Mouse (Mus musculus) limb, embryonic 13.5 days (tissue): ENCODE data around the gene Tma7. TPM values are rescaled to one million over a fixed set of nuclear protein-coding genes. Genes with fewer than 3 reads are reported as not detected.

Experiments
- ATAC-seq: fragments of 200-750 bp; cut with Nextera tagmentation; 2 replicates; pipeline ENCODE4 v1.8.0; 2017; ENCODE audit warnings: low read depth, moderate number of reproducible peaks, moderate TSS enrichment; ENCODE audit not compliant: low FRiP score
- H3K27ac ChIP-seq: fragments of 300-500 bp; sonication (generic); 2 replicates; pipeline ENCODE4 v1.5.1; 2015; ENCODE audit warnings: inconsistent platforms, mild to moderate bottlenecking, moderate library complexity
- H3K27me3 ChIP-seq: fragments of 300-500 bp; sonication (generic); 2 replicates; pipeline ENCODE4 v1.6.1; 2015; ENCODE audit warnings: mild to moderate bottlenecking, inconsistent platforms
- H3K36me3 ChIP-seq: fragments of 300-500 bp; sonication (generic); 2 replicates; pipeline ENCODE4 v1.6.1; 2015; ENCODE audit warnings: inconsistent platforms, mild to moderate bottlenecking, moderate library complexity
- H3K4me1 ChIP-seq: fragments of 300-500 bp; sonication (generic); 2 replicates; pipeline ENCODE4 v1.6.1; 2015; ENCODE audit warnings: inconsistent platforms
- H3K4me2 ChIP-seq: fragments of 300-500 bp; sonication (generic); replicated peaks from 2 replicates; pipeline ENCODE4 v1.6.1; 2015; ENCODE audit warnings: inconsistent platforms, mild to moderate bottlenecking, moderate library complexity
- H3K4me3 ChIP-seq: fragments of 300-500 bp; sonication (generic); 2 replicates; pipeline ENCODE4 v1.5.1; 2015; ENCODE audit warnings: moderate library complexity, mild to moderate bottlenecking, inconsistent platforms
- H3K9ac ChIP-seq: fragments of 300-500 bp; sonication (generic); 2 replicates; pipeline ENCODE4 v1.6.1; 2015; ENCODE audit warnings: mild to moderate bottlenecking, inconsistent platforms
- H3K9me3 ChIP-seq: fragments of 300-500 bp; sonication (generic); 2 replicates; pipeline ENCODE4 v1.6.1; 2016; ENCODE audit warnings: inconsistent platforms
- WGBS: fragments of 180-500 bp; shearing (Covaris S2); methylation state at CpG from one replicate; pipeline ENCODE4 v1.1.7; 2015; 5-methylcytosine and 5-hydroxymethylcytosine counted together
- polyA plus RNA-seq: library from polyadenylated mRNA; unstranded; fragments of >200 nt; fragmentation: Nextera tagmentation; extraction: Ambion mirVana; gene quantifications from 2 replicates; pipeline ENCODE4 v1.2.1, GENCODE M21; 2015

The Tma7 gene
- polyA plus RNA-seq, 1 experiment from 2014 or later, result 711 TPM

DNA sequence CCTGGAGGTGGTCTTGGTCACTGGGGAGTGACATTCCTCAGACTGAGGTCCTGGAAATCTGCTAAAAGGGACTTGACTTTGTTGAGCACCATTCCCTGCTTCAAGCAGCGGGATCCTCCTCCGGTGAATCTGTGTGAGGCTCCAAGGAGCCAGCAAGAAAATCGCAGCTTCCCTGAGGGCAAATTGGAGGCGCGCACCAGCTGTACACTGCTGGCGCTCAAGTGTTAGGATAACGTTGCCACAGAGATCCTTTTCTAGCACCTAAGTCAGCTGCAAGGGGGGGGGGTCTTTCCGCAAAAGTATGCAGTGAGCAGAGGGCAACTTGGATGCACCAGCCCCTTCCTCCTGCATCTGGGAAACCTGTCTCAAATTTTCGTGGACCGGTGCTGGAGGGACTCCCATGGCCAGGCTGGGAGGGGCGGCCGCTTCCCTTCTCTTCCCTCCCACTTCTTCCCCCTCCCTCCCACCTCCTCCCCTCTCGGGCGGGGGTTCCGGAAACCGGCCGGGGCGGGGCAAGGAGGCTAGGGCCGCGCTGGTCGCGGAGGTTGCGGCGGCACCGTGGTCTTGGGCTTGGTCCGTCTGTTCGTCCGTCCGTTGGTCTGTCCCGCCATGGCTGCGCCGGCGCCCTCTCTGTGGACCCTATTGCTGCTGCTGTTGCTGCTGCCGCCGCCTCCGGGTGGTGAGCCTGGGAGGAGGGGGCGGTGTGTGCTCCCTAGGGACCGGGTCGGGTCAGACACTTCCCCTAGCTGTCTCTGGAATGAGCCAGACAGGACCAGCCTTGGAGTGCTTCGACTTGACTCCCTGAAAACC lies 44.1 kb downstream of the Tma7 start, which contains the start of gene Shisa5:
Gene Shisa5, plus strand, starts transcription at position 480 of the 810 bp plus-strand sequence.
- Histone ChIP-seq H3K9me3 (no peaks in the 10 kb centered on the region), H3K27me3 (no peaks in the 10 kb centered on the region), H3K4me2 (peak within 1 kb of the TSS; percentile 79), H3K9ac (peak within 1 kb of the TSS; percentile 79), H3K27ac (peak within 1 kb of the TSS; percentile 39), H3K4me1 (peaks cover 31% of the 10 kb centered on the region), H3K36me3 (no peaks in the 10 kb centered on the region), H3K4me3 (peak within 1 kb of the TSS; percentile 63)
- WGBS, result under 1% methylated on average over 34 of the region's 40 CpGs
- peak; percentile 91 for ATAC-seq

DNA sequence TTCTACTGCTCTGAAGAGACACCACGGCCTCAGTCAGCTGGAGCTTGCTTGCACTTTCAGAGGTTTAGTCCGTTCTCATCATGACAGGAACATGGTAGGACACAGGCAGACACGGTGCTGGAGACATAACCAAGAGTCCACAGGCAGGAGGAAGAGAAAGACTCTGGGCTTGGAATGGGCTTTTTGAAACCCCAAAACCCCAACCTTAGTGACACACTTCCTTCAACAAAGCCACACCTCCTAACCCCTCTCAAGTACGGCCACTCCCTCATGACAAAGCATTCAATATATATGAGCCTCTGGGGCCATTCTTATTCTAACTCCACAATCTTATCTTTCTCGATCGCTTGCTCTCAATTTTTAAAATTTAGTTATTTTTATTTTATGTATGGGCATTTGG lies 50.0 kb downstream of the Tma7 start:
- H3K36me3 ChIP-seq, result peaks cover 12% of the 10 kb centered on the region
- ATAC-seq, result no peak
- no peak overlapping the region for H3K9ac ChIP-seq
- 89% methylated on average over 6 of the region's 6 CpGs for WGBS
- no peak overlapping the region for H3K4me3 ChIP-seq
- no peaks in the 10 kb centered on the region for H3K27me3 ChIP-seq
- H3K4me2 ChIP-seq, result no peak overlapping the region
- H3K4me1 ChIP-seq, result no peaks in the 10 kb centered on the region
- no peaks in the 10 kb centered on the region for H3K9me3 ChIP-seq
- no peak overlapping the region for H3K27ac ChIP-seq

DNA sequence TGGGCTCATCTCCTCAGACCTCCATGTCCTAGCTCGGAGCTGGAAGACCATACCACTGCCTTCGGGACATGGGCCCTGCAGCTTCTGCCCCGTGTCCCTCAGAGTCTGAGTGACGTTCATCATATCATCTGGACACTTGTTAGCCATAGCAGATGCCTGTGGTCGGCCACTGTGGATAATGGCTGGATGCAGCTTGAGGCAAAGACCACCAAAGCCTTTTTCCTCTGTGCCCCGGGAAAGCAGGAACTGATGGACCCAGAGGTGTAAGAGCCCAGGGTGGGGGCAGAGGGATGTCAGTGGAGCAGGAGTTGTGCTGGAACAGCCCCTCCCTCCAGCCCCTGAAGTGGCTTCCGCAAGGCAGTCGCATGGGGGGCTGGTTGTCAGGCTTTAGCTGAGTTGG lies 50.7 kb downstream of the Tma7 start:
- Histone ChIP-seq H3K4me1 (no peaks in the 10 kb centered on the region), H3K27ac (no peak overlapping the region), H3K4me3 (no peak overlapping the region), H3K9me3 (no peaks in the 10 kb centered on the region), H3K36me3 (peaks cover 14% of the 10 kb centered on the region), H3K9ac (no peak overlapping the region), H3K27me3 (no peaks in the 10 kb centered on the region), H3K4me2 (no peak overlapping the region)
- no peak for ATAC-seq
- 83% methylated on average over 8 of the region's 8 CpGs for WGBS

DNA sequence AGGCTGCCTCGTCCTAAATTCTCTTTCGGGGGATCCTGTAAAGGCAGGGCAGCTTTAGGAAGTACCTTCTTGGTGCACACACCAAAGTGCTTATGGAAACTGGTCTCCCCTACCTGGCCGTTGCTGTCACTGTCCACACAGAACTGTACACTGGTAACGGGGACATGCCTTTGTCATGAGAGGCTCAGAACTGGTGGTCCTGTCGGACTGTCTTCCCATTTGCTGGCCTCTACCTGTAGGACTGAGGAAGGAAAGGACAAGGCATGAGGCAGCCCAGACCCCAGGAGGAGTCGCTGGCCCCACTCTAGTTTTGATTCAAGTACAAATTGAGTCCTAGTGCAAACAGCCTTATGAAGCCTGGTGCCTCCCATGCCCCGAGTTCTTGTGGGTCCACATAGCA lies 51.4 kb downstream of the Tma7 start:
- Histone ChIP-seq H3K9ac (no peak overlapping the region), H3K27ac (no peak overlapping the region), H3K27me3 (no peaks in the 10 kb centered on the region), H3K4me1 (no peaks in the 10 kb centered on the region), H3K4me3 (no peak overlapping the region), H3K9me3 (no peaks in the 10 kb centered on the region), H3K4me2 (no peak overlapping the region), H3K36me3 (peaks cover 17% of the 10 kb centered on the region)
- 92% methylated on average over 7 of the region's 7 CpGs for WGBS
- ATAC-seq, result no peak

DNA sequence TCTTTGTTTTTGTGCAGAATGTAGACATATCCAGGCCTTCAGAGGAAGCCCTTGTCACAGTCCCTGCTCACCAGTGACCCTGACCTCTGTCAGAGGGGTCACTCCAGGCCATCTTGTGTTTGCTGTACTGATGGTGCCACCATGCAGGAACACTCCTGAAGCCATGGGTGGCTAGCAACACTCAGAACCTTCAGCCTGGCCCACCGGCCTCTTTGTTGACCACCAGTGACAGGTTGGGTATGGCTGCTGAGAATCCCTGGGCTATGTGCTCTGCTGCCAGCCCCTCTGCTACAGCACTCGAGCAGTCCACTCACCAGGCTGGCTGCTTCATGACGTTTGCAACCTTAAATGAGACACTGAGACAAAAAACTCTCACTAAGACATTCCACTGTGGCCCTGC lies 52.1 kb downstream of the Tma7 start:
- WGBS, result 67% methylated on average over 3 of the region's 3 CpGs
- Histone ChIP-seq H3K36me3 (peaks cover 23% of the 10 kb centered on the region), H3K27ac (no peak overlapping the region), H3K4me3 (no peak overlapping the region), H3K9me3 (no peaks in the 10 kb centered on the region), H3K9ac (no peak overlapping the region), H3K4me1 (no peaks in the 10 kb centered on the region), H3K4me2 (no peak overlapping the region), H3K27me3 (no peaks in the 10 kb centered on the region)
- ATAC-seq, result no peak

DNA sequence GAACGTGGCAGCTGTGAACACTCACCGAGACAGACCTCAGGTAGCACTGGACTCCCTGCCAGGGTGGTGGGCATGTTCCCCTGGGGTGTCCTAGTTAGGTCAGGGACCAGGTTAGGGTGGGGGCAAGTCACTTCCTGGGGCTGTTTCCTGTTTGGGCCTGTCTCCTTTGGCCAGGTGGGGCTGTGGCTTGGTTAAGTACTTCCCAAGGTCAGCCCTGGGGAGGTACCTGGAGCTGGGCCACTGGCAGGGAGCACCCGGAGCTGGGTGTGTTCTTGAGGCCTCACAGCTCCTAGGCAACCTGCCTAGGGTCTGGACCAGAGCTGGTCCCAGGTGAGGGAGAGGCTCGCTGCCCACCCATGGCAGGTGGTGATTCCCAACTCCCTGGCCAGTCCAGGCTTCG lies 53.5 kb downstream of the Tma7 start:
- ATAC-seq, result no peak
- H3K27me3 ChIP-seq, result no peaks in the 10 kb centered on the region
- 80% methylated on average over 5 of the region's 5 CpGs for WGBS
- H3K27ac ChIP-seq, result no peak overlapping the region
- H3K4me2 ChIP-seq, result no peak overlapping the region
- no peaks in the 10 kb centered on the region for H3K9me3 ChIP-seq
- no peaks in the 10 kb centered on the region for H3K4me1 ChIP-seq
- H3K36me3 ChIP-seq, result peaks cover 29% of the 10 kb centered on the region
- H3K9ac ChIP-seq, result no peak overlapping the region
- H3K4me3 ChIP-seq, result no peak overlapping the region

DNA sequence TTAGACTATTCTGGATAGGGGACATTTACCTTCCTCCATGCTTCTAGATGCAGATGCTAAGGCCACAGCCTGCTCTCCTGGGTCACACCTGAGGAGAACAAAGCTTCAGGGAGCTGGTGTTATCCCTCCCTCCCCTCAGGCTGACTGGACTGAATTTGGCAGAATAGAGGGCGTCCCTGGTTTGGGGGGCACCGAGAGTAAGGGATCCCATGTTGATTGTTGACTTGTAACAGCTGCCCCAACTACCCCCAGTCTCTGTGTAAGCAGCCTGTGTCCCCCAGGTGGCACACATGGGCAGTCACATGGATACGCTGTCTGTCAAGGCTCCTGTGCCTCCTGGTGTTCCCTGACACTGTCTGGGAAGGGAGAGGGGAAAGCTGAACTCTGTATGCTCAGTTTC lies 54.0 kb downstream of the Tma7 start:
- Histone ChIP-seq H3K4me1 (no peaks in the 10 kb centered on the region), H3K4me3 (no peak overlapping the region)
- 88% methylated on average over 3 of the region's 3 CpGs for WGBS

DNA sequence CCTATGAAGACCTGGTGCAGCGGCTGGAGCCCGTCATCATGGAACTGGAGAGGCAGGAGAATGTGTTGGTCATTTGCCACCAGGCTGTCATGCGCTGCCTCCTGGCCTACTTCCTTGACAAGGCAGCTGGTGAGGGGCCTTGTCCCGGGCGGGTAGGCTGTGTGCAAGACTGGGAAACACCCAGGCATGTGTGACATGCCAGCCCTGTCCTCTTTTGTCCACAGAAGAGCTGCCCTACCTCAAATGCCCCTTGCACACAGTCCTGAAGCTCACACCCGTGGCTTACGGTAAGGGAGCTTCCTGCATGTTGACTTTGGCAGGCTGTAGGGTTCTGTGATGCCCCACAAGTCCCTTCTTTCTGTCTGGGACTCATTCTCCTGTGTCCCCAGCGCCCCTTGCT lies 54.9 kb downstream of the Tma7 start:
- Histone ChIP-seq H3K4me2 (no peak overlapping the region), H3K36me3 (peaks cover 29% of the 10 kb centered on the region), H3K27ac (no peak overlapping the region), H3K4me1 (no peaks in the 10 kb centered on the region), H3K4me3 (no peak overlapping the region), H3K9me3 (no peaks in the 10 kb centered on the region), H3K9ac (no peak overlapping the region), H3K27me3 (no peaks in the 10 kb centered on the region)
- 80% methylated on average over 8 of the region's 8 CpGs for WGBS
- no peak for ATAC-seq

More for the DNA sequence above, 54.0 kb downstream of the Tma7 start:
- H3K27ac ChIP-seq, result no peak overlapping the region
- no peak overlapping the region for H3K4me2 ChIP-seq
- peaks cover 29% of the 10 kb centered on the region for H3K36me3 ChIP-seq
- no peaks in the 10 kb centered on the region for H3K27me3 ChIP-seq
- no peaks in the 10 kb centered on the region for H3K9me3 ChIP-seq
- H3K9ac ChIP-seq, result no peak overlapping the region
- ATAC-seq, result no peak

Other genes starting within 250 kb of the Tma7 start
- gene Slc26a6, start 229.3 kb downstream of the Tma7 start, polyA plus RNA-seq, result 19.0 and 19.6 TPM in 2 replicates
- gene Tmem89, start 168.0 kb downstream of the Tma7 start, polyA plus RNA-seq, result not detected in 2 replicates
- gene Uqcrc1, start 146.0 kb downstream of the Tma7 start, polyA plus RNA-seq, result 437 and 447 TPM in 2 replicates
- gene Col7a1, start 129.0 kb downstream of the Tma7 start, polyA plus RNA-seq, result 6.7 and 7.7 TPM in 2 replicates
- gene Ucn2, start 96.6 kb downstream of the Tma7 start, polyA plus RNA-seq, result 0.22 and 0.33 TPM in 2 replicates
- gene Pfkfb4, start 90.8 kb downstream of the Tma7 start, polyA plus RNA-seq, result 12.3 and 14.6 TPM in 2 replicates
- gene Shisa5, start 44.0 kb downstream of the Tma7 start, polyA plus RNA-seq, result 84.1 and 87.1 TPM in 2 replicates
- 9.0 and 11.8 TPM in 2 replicates for gene Trex1, start 22.9 kb downstream of the Tma7 start, polyA plus RNA-seq
- 29.0 and 31.1 TPM in 2 replicates for gene Atrip, start 8.5 kb downstream of the Tma7 start, polyA plus RNA-seq
- 13.4 and 14.2 TPM in 2 replicates for gene Ccdc51, start 94 bp downstream of the Tma7 start, polyA plus RNA-seq
- 13.0 and 13.4 TPM in 2 replicates for gene Plxnb1, start 12.8 kb upstream of the Tma7 start, polyA plus RNA-seq
- not detected in 2 replicates for gene Fbxw21, start 79.5 kb upstream of the Tma7 start, polyA plus RNA-seq
- not detected in 2 replicates for gene Fbxw13, start 113.4 kb upstream of the Tma7 start, polyA plus RNA-seq
- not detected in 2 replicates for gene Fbxw20, start 152.2 kb upstream of the Tma7 start, polyA plus RNA-seq
- gene Fbxw14, start 205.1 kb upstream of the Tma7 start, polyA plus RNA-seq, result not detected in 2 replicates